Mouse (Mus musculus) neutrophil, adult 5-6 weeks (primary cell): ENCODE data around the gene Cckar. TPM values are rescaled to one million over a fixed set of nuclear protein-coding genes. Genes with fewer than 3 reads are reported as not detected.

Experiments
- ATAC-seq: fragments of 151-379, 151-347 bp; 2 replicates; pipeline ENCODE4 v1.8.0; 2017; ENCODE audit warnings: mild to moderate bottlenecking, moderate TSS enrichment; ENCODE audit not compliant: insufficient number of reproducible peaks, poor library complexity, low FRiP score, severe bottlenecking; ENCODE audit errors: extremely low read depth
- total RNA-seq: library from RNA; stranded (forward); fragments of 200-1000 nt; gene quantifications from 2 replicates; pipeline ENCODE4 v1.2.3, GENCODE M21; 2017

Cckar gene
- not detected in 2 replicates for total RNA-seq

- ATAC-seq = no peak
Observed at GRCm38 (mm10) chr5:53707235-53708177, at the start of gene Cckar. Cckar (minus strand) TSS chr5:53707705.

GRCm38 (mm10) chr5:53744061-53744460 is 36.6 kb upstream of the Cckar start:
- ATAC-seq = no peak

DNA sequence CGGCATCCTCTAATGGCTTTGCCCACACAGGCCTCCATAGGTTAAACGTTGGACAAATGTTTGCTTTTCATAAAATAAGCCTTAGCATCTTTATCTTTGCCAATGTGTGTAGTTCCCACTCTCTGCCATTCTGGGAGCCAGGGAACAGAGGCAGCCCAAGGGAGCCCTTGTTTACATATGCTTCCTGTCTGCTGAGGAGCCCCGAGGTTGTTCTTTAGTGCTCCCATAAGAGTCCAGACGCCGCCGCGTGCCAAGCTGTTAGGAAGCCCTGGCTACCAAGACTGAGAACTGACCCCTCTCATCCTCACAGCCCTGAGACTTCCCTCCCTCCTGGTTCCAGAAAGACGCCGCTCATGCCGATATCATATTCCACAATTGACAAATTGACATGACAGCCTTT is 25.4 kb upstream of the Cckar start:
- ATAC-seq = no peak

DNA sequence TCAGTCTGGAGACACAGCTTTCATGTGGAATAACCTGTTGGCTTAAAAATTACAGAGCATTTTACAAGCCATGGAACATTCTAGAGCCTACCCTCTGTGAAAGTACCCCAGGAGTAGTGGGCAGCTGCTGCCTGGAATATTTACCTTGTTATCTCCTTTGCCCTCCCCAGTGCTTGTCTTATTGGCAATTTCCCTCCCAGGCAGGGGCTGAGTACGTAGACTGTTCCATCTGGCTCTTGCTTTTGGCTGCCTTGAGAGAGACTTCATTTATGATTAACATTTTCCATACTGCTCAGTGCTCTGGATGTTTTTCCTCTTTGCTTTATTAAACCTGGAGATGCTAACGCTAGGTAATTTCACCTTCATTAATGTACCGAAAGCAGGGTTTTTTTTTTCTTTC is 20.1 kb upstream of the Cckar start:
- ATAC-seq = no peak

DNA sequence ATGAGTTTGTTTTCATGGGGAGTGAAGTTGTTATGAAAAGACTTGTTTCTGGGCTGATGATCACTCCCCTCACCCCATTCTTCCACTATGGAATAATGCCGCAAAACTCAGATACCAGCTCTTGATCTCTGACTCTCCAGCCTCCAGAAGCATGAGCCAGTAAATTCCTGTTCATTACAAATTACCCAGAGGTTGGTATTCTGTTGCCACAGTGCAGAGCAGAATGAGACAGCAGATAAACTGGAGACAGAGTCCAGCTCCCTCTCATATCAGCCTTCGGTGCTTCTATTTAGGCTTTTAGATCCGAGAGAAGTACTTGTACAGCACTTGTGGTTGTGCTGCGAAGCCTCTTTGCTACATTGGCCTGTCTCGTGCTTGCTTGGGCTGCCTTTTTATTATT is 18.5 kb upstream of the Cckar start:
- ATAC-seq = no peak

DNA sequence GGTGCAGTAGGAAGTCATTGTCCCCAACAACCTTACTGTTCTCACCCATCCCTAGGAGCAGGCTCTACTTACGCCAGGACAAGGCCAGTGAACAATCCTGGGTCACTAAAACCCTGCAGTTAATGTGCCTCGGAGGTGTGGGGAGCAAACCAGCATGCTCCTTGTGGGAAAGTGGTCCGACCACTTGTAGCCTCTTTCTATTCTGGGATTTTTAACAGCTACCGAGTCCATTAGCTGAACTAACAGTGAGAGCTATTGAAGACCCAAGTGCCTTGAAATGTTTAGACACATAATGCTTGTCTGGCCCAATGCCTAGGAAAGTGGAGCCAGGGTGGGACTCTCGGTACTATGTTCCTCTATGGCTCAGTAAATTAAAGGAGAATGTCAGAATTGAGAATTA is 9.0 kb upstream of the Cckar start:
- ATAC-seq = no peak

DNA sequence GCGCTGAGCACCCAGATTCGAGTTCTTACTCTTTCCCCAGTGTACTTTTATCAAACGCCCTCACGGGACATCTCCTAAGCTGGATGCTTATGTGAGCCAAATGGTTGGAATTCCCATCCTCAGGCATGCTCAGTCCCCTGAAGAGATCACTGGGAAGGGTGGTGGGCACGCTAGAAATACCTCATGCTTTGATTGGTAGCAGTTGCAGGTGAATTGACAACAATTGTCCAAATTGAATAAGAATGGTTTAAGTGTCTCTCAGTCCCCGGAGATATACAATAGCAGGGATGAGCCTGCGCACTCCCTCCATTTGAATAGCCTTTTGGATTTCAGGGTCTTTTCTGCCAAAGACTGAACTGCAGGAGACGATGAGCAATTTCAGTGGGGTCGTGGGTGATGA is 3.8 kb upstream of the Cckar start:
- ATAC-seq = no peak

DNA sequence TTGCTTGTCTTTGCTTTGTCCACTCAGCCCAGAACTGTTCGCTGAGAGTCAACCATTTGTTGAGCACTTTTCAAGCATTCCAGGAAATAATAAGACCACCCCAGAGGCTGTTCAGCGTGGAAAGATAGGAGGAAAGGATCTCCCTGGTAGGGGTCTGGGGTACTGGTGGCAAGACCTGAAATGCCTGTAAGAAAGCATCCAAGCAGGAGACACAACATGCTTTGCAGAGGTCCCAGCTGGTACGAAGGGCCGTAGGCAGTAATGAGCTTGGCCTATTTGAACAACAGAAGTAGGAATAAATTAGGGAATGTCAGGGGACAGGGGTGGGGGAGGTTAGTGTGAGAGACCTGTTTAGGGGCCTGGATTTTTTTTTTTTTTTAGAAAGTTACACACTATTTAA is 686 bp upstream of the Cckar start:
- ATAC-seq = no peak

GRCm38 (mm10) chr5:53702686-53703085 is 4.8 kb downstream of the Cckar start:
- no peak for ATAC-seq

- no peak for ATAC-seq
Observed at GRCm38 (mm10) chr5:53697794-53698193, 9.7 kb downstream of the Cckar start.

DNA sequence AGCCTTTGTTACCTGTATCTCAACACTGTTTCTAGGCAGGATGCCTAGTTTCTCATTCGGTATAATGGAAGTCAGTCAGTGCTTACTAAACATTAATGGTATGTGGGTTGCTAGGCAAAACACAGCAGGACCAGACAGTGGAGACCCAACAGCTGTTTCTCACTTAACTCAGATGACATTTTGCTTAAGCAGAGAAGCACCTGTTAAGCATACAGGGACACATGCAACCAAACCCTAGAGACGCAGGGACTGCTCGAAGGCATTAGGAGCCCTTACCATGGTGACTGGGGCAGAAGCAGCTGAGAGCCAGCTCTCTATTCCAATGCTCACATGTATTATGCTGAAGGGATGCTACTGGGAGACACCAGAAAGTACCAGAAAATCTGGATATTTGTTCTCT is 10.8 kb downstream of the Cckar start:
- ATAC-seq = no peak

DNA sequence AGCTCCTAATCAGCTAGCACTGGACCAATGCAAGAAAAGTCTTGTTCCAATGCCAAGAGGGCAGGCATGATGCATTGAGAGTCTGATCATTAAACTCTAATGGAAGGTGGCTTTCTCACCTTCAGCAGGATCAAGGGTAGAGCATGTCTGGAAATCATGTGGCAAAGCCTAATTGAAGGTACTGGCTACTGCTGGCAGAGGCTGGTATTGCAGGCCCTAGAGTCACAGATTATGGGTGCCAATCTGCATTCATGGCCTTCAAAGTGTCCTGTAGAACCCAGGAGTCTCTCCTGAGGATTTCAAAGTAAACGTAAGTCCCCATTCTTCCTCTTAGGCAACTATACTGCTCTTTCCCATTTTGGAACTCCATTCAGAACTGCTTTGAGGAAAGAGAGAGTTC is 14.8 kb downstream of the Cckar start:
- no peak for ATAC-seq

DNA sequence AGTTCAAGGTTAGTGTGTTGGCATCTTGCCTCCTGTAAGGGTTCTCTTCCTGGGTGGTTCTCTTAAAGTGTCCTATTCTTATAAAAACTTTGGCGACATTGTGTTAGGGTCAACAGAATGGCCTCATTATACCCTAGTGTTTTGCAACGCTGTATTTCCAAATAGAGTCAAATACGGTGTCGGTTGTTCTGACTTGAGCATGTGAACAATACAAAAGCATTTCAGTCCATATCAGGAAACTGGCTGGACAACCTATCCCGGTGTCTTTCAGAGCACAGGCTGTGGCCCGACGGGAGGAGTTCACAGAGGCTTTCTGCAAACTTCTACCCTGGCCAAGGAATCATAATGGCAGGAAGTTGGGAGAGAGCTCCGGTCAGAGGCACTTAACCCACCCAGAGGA is 15.4 kb downstream of the Cckar start:
- ATAC-seq = no peak

- no peak for ATAC-seq
Observed at GRCm38 (mm10) chr5:53691577-53691976, 15.9 kb downstream of the Cckar start.

DNA sequence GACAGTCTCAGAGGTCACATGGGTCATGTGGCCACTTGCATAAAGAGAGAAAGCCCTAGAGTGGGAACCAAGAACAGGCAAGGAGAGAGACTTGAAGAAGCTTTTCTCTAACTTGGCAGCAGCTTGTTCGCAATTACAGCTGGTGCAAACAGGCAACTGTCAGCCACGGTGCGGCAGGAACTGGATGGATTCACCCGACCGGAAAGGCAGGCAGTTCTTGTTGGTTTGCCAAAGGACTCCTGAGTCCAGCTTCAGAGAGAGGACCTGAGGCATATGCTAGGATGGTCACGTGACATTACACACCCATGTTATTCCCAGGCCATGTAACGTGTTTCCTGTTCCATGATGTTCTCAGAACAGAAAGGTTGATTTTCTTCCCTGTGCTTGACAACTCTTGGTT is 19.2 kb downstream of the Cckar start:
- ATAC-seq = no peak

DNA sequence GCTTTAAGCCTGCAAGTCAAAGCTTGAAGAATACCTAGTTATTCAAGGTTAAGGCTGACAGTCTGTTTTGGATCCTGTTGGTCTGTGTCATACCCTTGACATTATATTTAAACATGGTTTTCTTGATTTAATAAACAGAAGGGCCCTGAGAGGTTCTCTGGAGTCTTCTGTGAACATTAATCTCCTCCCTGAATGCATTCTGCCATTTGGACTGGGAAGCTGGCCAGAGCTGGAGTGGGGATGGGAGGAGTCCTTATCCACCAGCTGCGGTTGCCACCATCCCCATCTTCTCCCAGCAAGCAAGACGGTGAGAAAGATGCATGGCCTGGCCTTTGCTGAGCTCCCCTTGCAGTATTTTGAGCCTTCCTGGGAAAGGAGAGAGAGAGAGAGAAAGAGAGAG is 21.1 kb downstream of the Cckar start:
- no peak for ATAC-seq

- ATAC-seq = no peak
Observed at GRCm38 (mm10) chr5:53685623-53686022, 21.9 kb downstream of the Cckar start.

DNA sequence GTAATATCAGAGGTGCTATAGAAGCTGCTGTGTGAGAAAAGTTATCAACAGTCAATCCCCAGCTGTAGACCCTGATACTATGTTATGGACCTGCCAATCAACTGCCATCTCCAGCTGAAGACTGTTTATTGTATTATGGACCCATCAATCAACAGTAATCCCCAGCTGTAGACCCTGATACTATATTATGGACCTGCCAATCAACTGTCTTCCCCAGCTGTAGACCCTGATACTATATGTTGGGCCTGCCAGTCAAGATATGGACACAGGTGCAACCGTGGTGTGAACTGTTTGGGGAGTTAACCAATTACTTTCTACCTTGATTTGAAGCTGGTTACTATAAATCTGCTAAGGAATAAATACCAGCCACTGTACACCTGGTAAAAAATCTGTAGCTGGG is 23.1 kb downstream of the Cckar start:
- ATAC-seq = no peak

DNA sequence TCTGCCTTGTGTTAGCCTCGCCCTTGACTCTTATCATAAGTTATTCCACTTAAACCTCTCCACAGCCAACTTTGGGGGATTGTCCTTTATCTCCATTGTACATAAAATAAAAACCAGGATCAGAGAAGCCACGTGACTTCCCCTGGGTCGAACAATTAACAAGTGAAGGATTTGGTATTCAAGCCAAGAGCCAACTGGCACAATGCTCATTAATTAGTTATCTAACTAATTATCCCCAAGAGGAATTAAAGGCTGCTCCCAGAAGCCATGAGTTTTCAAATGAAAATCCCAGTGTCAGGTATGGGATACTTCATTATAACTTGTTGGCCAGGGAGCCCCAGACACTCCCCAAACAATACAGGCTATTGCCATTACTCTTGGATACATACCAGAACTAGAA is 23.6 kb downstream of the Cckar start:
- ATAC-seq = no peak

GRCm38 (mm10) chr5:53679651-53680050 is 27.9 kb downstream of the Cckar start:
- no peak for ATAC-seq
